Mouse (Mus musculus): ENCODE measurements around the gene Slc8a2. TPM values are rescaled to one million over a fixed set of nuclear protein-coding genes. Genes with fewer than 3 reads are reported as not detected.

Gene Slc8a2
- polyA plus RNA-seq, 1 experiment, result not detected

DNA sequence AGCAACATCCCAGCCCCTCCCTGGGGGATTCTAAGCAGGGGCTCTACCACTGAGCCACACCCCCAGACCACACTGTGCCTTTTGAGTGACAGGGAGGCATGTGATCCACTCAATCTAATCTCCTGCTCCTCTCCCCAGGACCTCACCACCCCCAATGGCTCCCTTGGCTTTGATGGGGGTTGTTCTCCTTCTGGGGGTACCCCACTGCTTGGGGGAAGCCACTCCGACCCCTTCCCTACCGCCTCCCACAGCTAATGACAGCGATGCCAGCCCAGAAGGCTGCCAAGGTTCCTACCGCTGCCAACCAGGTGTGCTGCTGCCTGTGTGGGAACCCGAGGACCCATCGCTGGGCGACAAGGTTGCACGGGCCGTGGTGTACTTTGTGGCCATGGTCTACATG is 4.1 kb downstream of the Slc8a2 start:
- H3K9me3 ChIP-seq, result no peaks in the 10 kb centered on the region
- TF ChIP-seq GATA1 (IDR thresholded peaks at IDR 0.05; ENCODE audit: borderline replicate concordance, low read length) (no peak), FLI1 (IDR thresholded peaks at IDR 0.05; ENCODE audit: low read length) (no peak)
- no peaks in the 10 kb centered on the region for H3K36me3 ChIP-seq (replicated peaks; ENCODE audit: low read length)
- no peak overlapping the region for H3K4me3 ChIP-seq (replicated peaks)
- H3K4me1 ChIP-seq, result peaks cover 20% of the 10 kb centered on the region
- H3K27me3 ChIP-seq (replicated peaks), result peaks cover 75% of the 10 kb centered on the region

DNA sequence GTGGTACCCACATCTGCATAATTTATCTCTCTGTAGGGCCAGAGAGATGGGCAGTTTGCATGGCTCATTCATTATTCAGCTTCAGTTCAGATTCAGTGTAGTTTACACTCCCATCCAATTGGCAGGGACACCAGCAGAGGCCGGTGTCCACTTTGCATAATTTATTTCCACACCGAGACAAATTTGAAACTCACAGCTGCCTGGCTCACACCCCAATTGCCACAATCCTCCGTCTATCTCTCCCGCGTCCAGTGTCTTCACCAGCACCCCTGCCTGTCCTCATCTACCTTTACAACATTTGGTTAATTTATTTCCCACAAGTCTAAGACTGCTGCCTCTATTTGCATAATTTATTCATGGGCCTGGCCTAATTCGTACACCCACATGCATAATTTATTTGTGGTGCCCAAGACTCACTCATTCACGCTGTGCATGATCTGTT is 5.3 kb downstream of the Slc8a2 start:
- no peak for TF ChIP-seq FLI1 (IDR thresholded peaks at IDR 0.05; ENCODE audit: low read length)
- TF ChIP-seq GATA1 (IDR thresholded peaks at IDR 0.05; ENCODE audit: borderline replicate concordance, low read length), result no peak
- no peaks in the 10 kb centered on the region for H3K36me3 ChIP-seq (replicated peaks; ENCODE audit: low read length)
- H3K4me3 ChIP-seq (replicated peaks), result no peak overlapping the region
- H3K9me3 ChIP-seq, result no peaks in the 10 kb centered on the region
- H3K4me1 ChIP-seq, result peaks cover 11% of the 10 kb centered on the region
- peaks cover 71% of the 10 kb centered on the region for H3K27me3 ChIP-seq (replicated peaks)

DNA sequence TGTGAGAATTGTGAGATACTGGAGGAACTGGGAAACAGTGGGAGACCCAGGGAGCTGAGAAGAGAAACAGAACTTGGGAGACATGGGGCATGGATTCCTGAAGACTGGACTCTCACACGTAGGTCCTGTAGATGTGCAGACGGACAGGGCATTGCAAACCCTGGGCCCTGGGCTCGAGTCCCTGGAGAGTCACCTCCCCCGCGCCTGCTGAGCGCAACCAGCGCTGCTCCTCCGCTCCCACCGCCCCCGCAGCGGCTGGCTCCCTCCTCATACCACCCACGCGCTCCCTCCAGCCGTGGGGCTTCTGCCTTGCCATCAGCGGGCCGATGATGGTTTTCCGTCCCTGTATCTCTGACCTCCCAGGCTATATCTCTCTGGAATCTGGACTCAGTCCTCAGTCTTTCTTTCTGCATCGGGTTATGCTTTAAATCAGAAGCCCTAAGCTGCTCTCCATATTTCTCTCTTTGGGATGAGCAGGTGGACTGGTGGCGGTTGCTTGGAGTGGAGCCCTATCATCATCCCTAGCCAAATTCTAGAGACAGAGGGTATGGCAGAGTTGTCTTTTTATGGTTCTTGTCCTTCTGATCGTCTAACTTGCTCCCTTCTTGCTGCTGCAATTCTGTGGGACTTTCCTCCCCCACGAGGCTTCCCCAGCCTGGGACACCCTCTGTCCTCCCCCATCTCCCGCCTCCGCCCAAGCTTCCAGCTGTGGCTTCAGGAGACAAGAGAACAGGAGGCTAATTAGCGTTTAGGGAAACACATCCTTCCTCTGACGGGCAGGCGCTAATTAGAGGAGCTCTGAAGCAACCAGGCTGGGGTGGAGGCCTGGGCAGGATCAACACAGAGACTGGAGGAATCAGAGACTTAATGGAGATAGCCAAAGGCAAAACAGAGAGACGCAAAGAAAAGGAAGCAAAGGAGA is 17.1 kb downstream of the Slc8a2 start:
- H3K4me1 ChIP-seq, result peaks cover 9% of the 10 kb centered on the region; the same call in 1 of the 2 replicates
- peaks cover 61% of the 10 kb centered on the region for H3K27me3 ChIP-seq (replicated peaks)
- H3K9me3 ChIP-seq, result no peaks in the 10 kb centered on the region; the same call in 1 of the 2 replicates
- no peak overlapping the region for H3K4me3 ChIP-seq (replicated peaks)
- no peaks in the 10 kb centered on the region for H3K36me3 ChIP-seq (replicated peaks; ENCODE audit: low read length)
- TF ChIP-seq FLI1 (IDR thresholded peaks at IDR 0.05; ENCODE audit: low read length) (no peak), GATA1 (IDR thresholded peaks at IDR 0.05; ENCODE audit: borderline replicate concordance, low read length) (no peak)

- no peak for TF ChIP-seq FLI1 (IDR thresholded peaks at IDR 0.05; ENCODE audit: low read length)
- TF ChIP-seq GATA1 (IDR thresholded peaks at IDR 0.05; ENCODE audit: borderline replicate concordance, low read length), result no peak
- Histone ChIP-seq H3K27me3 (replicated peaks) (peaks cover 62% of the 10 kb centered on the region), H3K4me3 (replicated peaks) (no peak overlapping the region), H3K36me3 (replicated peaks; ENCODE audit: low read length) (no peaks in the 10 kb centered on the region), H3K9me3 (no peaks in the 10 kb centered on the region; the same call in 1 of the 2 replicates), H3K4me1 (peaks cover 9% of the 10 kb centered on the region; the same call in 1 of the 2 replicates)
Measured at GRCm38 (mm10) chr7:16147643-16148042, 18.0 kb downstream of the Slc8a2 start.

- no peaks in the 10 kb centered on the region; the same call in 1 of the 2 replicates for H3K9me3 ChIP-seq
- TF ChIP-seq FLI1 (IDR thresholded peaks at IDR 0.05; ENCODE audit: low read length) (no peak), GATA1 (IDR thresholded peaks at IDR 0.05; ENCODE audit: borderline replicate concordance, low read length) (no peak)
- H3K4me3 ChIP-seq (replicated peaks), result no peak overlapping the region
- H3K4me1 ChIP-seq, result peaks cover 12% of the 10 kb centered on the region; the same call in 1 of the 2 replicates
- H3K36me3 ChIP-seq (replicated peaks; ENCODE audit: low read length), result no peaks in the 10 kb centered on the region
- peaks cover 70% of the 10 kb centered on the region for H3K27me3 ChIP-seq (replicated peaks)
Measured at GRCm38 (mm10) chr7:16149241-16149640, 19.6 kb downstream of the Slc8a2 start.

DNA sequence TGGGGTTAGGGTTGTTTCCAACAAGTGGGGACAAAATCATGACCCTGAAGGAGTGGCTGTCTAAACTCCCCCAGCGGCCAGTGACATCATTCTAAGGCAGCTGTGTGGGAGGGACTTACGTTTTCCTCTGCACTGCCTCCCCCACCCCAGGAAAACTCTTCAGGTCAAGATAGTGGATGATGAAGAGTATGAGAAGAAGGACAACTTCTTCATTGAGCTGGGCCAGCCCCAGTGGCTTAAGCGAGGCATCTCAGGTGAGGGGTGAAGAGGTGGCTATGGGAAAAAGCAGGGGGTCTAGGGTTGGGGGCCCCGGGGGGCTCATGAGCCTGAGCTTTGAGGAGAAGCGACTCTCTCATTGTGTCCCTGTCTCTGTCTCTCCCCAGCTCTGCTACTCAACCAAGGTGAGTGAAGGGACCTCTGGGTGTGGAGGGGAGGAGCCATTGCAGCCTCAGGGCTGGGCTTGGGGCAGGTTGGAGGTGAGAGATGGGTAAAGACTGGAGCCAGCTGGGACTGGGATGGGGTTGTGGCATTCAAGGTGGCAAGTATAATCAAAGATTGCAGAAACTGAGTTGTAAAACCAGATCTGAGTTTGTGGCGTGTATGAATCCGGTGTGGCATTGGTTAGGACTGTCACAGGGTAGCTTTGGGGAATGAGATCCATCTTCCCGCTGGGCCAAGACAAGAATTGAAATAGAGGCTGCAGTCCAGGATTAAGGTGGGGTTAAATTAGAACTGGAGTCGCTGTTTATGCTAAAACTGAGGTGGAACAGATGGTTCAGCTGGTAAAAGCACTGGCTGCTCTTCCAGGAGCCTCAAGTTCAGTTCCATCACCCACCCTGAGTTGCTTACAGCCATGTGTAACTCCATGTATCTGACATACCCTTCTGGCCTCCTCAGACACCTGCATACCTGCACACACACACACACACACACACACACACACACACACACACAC is 20.8 kb downstream of the Slc8a2 start:
- no peaks in the 10 kb centered on the region for H3K36me3 ChIP-seq (replicated peaks; ENCODE audit: low read length)
- TF ChIP-seq FLI1 (IDR thresholded peaks at IDR 0.05; ENCODE audit: low read length), result no peak
- TF ChIP-seq GATA1 (IDR thresholded peaks at IDR 0.05; ENCODE audit: borderline replicate concordance, low read length), result no peak
- H3K4me3 ChIP-seq (replicated peaks), result no peak overlapping the region
- H3K4me1 ChIP-seq, result peaks cover 13% of the 10 kb centered on the region; the same call in 1 of the 2 replicates
- H3K9me3 ChIP-seq, result no peaks in the 10 kb centered on the region; the same call in 1 of the 2 replicates
- H3K27me3 ChIP-seq (replicated peaks), result peaks cover 73% of the 10 kb centered on the region

GRCm38 (mm10) chr7:16153522-16153921 is 23.9 kb downstream of the Slc8a2 start:
- Histone ChIP-seq H3K4me1 (peaks cover 28% of the 10 kb centered on the region), H3K9me3 (peaks cover 2% of the 10 kb centered on the region; the same call in 1 of the 2 replicates), H3K27me3 (replicated peaks) (peaks cover 67% of the 10 kb centered on the region), H3K4me3 (replicated peaks) (no peak overlapping the region), H3K36me3 (replicated peaks; ENCODE audit: low read length) (no peaks in the 10 kb centered on the region)
- TF ChIP-seq GATA1 (IDR thresholded peaks at IDR 0.05; ENCODE audit: borderline replicate concordance, low read length) (no peak), FLI1 (IDR thresholded peaks at IDR 0.05; ENCODE audit: low read length) (no peak)

- H3K4me3 ChIP-seq (replicated peaks), result no peak overlapping the region
- no peaks in the 10 kb centered on the region for H3K36me3 ChIP-seq (replicated peaks; ENCODE audit: low read length)
- peaks cover 37% of the 10 kb centered on the region for H3K4me1 ChIP-seq
- H3K27me3 ChIP-seq (replicated peaks), result peaks cover 70% of the 10 kb centered on the region
- TF ChIP-seq GATA1 (IDR thresholded peaks at IDR 0.05; ENCODE audit: borderline replicate concordance, low read length) (no peak), FLI1 (IDR thresholded peaks at IDR 0.05; ENCODE audit: low read length) (no peak)
- H3K9me3 ChIP-seq, result peaks cover 9% of the 10 kb centered on the region; the same call in 1 of the 2 replicates
Measured at GRCm38 (mm10) chr7:16155132-16155872, 25.7 kb downstream of the Slc8a2 start.
